Mouse (Mus musculus) bone marrow macrophage, adult 2 months (primary cell): ENCODE results near the gene Gm10840.

Source experiments
- CTCF ChIP-seq: IDR thresholded peaks from 2 replicates; pipeline ENCODE4 v1.5.1; 2012; ENCODE audit warnings: low read depth, mild to moderate bottlenecking, low read length, moderate library complexity
- POLR2A ChIP-seq: IDR thresholded peaks from 2 replicates; pipeline ENCODE4 v1.6.1; 2012; ENCODE audit warnings: mild to moderate bottlenecking, low read depth, low read length, borderline replicate concordance

- no peak for TF ChIP-seq POLR2A
- TF ChIP-seq CTCF: no peak
These were observed at the start of gene Gm10840, which contains the start of gene Limd2 for GRCm38 (mm10) chr11:106160841-106161721.
